Mouse (Mus musculus): ENCODE measurements around the gene Tcirg1.

The Tcirg1 gene

DNA sequence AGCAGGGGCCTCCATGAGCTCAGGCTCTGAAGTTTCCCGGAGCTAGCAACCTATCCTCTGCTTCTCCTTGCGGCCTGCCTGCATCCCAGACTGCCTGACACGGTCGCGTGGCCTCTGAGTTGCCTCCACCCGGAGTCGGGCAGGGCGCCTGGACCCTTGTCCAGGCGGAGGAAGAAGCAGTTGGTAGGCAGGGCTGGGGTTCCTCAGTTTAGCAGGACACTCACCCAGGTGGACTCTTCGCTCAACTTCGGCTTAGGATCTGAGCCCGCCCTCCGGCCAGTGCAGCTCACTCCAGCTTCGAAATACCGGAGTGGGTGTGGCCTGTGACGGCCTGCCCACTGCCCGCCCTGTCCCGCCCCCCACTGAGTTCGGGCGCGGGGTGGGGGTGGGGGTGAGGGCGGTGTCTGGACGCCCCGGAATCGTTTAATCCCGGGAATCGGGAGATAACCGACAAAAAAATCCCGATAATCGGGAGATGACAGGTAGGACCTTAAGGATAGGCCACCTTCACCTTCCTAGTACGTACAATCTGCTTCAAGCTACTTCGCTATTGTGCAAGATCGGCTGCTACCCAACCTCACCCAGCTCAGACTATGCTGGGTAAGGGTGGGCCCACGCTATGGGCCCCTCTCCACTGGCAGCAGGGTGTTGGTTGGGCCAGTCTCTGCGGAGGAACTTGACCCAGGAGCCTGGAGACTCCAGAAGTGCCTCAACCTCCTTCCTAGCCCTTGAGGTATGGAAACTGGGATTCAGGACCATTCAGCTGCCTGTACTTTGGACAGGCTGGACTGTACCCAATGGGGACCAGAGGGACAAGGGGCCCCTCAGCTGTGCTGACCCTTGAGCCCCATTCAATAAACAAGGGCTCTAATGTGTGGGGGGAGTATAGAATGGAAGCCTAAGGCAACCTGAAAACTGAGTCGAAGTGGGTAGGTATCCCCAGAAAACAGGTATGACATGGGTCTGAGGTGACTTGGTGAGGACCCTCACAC, at the start of gene Tcirg1:
Gene Tcirg1, minus strand, starts transcription at position 339 of the 992 bp plus-strand sequence.
- peak; percentile 91 for DNase-seq

DNA sequence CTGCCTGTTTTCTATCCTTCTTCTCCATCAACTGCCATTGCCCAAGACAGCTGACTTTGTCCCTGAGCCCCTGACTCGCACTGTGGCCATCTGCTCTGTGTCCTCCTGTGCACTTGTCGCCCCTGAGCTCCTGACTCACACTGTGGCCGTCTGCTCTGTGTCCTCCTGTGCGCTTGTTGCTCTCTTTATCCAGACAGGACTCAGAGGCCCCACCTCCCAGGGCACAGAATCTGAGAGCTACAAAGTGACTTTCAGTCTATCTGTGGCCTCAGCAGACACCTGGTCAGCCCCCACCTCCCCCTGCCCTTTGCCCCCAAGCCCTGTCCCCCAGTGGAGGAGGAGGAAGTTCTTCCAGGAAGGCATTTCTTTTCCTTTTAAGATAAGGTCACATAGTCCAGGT, 48.9 kb upstream of the Tcirg1 start:
- no peak for DNase-seq

DNA sequence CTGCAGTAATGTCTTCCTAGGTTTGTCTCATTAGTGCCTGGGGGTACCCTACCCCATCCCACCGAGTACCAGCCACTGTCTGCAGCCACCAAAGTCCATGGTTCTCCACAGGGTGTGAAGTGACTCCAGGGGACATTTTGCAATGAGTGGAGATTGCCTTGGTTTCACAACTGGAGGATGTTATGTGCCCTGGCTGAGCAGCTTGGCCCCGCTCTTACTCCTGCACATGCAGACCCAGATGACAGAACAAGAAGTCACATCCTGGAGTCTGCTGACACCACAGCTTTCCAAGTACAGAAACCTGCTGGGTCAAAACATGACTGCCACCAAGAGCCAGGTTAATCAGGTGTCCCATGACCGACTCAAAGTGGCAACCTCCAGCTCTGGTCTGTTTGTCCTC, 48.1 kb upstream of the Tcirg1 start:
- DNase-seq: no peak

DNA sequence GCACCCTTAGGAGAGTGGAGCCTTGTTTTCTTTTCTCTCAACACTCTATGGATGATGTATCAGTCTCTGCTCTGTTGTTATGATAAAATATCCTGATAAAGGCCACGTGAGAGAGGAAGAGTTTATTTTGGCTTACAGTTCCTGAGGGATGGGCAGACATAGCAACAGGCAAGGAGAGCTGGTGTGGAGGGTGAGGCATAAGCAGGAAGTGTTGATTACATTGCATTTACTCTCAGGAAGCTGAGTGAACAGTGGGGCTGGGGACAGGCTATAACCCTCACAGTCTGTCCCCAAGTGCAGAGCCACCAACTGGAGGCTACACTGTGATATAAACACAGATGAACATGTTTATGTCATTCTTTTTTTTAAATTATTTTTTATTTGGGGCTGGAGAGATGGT, 45.2 kb upstream of the Tcirg1 start:
- DNase-seq: no peak

DNA sequence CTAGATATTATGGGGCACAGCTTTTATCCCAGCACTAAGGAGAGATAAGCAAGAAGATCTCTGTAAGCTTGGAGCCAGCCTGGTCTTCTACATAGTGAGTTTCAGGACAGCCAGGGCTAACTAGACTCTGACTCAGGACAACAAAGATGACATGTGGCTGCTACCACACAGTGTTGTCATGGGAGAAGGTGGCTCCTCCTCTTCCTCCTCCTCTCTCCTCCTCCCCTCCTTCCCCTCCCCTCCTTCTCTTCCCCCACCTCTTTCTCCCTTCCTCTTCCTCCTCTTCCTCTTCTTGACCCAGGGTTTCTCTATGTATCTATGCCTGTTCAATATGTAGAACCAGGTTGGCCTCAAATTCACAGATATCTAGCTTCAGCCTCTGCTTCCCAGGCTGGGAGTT, 44.5 kb upstream of the Tcirg1 start:
- DNase-seq: no peak

DNA sequence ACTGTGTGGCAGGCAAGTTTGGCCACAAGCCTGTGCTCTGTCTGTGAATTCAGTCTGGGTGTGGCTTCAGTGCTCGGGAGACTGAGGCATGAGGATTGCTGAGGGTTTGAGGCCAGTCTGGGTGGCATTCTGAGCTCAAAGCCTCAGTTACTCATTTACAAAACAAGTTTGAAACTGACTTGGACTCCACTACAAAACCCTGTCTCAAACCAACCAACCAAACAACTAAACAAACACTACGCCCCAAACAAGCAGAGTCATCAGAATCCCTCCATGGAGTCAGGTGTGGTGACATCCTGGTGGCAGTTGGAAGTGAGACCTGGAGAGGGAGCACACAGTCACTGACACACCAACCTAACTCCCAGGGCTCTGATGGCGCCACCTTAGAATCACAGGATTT, 43.4 kb upstream of the Tcirg1 start:
- no peak for DNase-seq

DNA sequence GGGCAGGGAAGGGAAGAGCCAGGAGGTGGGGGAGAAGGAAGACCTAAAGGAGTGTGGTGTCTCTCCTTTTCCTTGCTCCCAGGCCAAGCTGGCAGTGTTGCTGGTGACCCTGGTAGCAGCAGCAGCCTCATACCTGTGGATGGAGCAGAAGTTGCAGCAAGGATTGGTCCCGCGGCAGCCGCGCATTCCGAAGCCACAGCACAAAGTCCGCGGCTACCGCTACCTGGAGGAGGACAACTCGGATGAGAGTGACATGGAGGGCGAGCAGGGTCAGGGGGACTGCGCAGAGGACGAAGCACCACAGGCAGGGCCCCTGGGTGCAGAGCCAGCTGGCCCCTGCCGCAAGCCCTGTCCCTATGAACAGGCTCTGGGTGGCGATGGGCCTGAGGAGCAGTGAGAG, 41.6 kb upstream of the Tcirg1 start:
- no peak for DNase-seq

DNA sequence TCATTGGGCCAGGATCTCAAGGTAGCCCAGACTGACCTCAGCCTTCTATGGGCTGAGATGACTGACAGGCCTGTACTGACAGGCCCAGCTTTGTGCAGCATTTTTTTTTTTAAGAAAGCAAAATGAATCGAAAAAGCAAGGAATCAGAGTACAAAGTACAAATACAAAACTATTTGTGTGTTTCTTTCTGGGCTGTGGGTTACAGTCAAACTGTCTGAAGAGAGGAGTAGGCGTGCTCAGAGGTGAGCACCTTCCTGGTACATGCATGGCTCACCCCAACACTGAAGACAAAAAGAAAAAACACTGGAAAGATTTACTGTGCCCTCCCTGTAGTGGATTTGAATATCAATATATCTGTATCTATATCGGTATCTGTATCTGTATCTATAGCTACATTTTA, 40.9 kb upstream of the Tcirg1 start:
- no peak for DNase-seq

DNA sequence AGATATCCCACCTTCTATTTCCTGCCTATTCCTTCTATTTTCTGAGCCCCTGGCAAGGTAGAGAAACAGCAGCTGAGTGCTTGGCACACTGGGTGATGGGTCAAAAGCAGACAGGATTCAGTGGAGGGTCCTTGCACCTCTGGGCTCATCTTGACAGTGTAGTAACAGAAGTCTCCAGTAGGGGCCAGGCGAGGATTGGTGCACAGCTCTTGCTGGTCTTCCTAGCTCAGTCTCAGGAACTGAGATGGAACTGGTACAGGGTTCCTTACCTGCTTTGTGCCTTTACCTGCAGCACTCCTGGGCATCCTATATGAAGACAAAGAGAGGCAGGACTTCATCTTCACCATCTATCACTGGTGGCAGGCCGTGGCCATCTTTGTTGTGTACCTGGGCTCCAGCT, 39.8 kb upstream of the Tcirg1 start:
- DNase-seq: peak; percentile 86

DNA sequence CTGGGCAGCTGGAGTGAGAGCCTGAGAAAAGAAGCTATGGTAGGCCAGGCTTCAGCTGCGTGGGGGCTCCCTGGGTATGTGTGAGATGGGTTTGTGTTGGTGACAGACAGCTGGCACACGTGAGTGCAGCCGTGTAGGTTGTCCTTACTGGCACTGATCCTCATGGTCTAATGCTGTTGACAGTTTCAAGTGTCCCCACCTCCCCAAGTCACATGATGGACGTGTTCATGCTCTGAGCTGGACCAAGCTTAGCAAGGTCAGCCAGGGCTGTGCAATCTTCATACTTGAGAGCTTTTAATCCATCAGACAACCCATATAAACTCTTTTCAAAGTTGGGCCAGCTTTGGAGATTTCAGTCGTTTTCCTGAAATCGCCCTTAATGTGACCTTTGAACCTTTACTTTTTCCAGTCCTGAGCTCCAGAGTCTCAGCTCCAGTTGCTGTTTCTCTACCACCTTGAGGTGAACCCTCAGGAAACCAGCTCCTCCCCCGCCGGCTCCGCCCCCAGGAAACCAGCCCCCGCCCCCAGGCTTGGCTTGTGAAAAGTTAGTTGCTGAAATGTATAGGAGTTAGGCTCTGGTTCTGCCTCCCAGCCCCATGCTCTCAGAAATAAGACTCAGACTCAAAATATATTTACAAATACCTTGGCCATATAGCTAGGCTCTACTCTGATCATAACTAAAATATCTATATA, 39.1 kb upstream of the Tcirg1 start:
- DNase-seq: peak; percentile 73

DNA sequence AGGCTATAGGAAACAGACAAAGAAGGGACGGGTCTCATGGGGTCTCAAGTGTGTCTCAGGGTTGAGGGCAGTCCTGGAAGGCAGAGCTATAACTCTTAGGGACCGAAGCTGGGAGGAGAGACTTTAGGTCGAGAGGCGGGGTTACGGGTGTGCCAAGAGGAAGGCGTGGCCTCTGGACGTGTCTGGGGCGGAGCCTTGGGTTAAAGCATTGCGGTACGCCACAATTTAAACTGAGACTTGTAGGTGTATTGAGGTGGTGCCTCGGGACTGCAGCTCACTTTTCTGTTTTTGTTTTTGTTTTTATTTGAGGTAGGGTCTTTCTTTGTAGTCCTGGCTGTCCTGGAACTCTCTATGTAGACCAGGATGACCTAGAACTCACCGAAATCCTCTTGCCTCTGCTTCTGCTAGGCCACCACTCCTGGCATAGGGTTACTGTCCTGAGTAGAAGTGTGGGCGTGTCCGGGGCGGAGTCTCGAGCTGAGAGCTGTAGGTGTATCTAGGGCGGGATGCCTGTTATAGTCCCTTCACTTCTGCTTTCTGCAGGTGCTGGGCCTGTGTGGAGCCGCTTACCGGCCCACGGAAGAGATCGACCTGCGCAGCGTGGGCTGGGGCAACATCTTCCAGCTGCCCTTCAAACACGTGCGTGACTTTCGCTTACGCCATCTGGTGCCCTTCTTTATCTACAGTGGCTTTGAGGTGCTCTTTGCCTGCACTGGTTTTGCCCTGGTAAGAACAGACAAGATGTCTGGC, 36.2 kb upstream of the Tcirg1 start:
- peak; percentile 58 for DNase-seq

DNA sequence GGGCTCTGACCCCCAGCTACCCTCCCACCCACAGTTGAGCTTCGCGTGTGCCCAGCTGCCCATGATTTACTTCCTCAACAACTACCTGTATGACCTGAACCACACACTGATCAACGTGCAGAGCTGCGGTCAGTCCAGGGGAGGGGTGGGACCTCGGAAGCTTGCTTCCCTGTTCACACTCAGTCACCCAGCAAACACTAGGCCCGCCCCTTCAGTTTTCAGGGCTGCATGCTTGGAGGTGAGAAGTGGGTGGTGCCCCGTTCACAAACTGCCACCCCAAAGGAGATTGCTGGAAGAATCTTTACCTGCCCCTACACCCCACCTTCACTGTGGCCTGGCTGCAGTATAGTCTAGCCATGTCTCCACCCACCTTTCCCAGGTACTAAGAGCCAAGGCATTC, 35.4 kb upstream of the Tcirg1 start:
- DNase-seq: no peak

DNA sequence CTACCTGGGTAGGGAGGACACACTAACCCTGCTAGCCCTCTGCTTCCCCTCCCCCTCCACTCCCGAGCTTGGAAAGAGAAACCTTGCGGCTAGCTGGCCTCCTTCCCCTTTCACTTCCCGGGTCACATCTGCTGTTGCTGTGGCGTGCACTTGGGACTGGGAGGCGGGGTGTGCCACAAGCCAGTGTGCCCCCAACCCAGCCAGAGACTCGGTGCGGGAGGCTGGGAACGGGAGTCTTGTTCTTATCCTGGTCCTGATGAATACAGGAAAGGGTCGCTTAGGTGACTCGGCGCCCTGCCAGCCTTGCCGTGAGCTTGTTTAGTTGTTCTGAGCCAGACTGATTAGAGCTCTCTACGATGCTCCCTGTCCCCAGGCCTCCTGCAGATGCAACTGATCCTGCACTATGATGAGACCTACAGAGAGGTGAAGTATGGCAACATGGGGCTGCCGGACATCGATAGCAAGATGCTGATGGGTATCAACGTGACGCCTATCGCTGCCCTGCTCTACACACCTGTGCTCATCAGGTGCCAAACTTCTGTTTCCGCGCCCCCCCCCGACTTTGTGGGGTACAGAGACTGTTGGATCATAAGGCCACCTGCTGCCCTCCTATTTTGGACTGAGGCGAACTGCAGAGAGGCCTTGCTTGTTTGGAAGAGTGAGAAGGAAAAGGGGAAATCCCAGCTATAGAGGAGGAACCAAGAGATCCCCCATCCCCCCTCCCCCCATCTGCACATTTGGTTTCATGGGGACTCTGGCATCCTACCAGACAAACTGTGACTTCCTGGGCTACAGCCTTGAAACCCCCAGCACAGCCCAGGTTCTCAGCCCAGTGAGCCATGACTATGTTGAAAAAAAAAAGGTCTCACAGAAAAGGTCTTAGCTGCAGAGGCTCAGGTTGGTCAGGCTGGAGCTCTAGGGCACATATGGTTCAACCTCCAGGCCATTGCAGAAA, 29.2 kb upstream of the Tcirg1 start:
- DNase-seq: peak; percentile 78

DNA sequence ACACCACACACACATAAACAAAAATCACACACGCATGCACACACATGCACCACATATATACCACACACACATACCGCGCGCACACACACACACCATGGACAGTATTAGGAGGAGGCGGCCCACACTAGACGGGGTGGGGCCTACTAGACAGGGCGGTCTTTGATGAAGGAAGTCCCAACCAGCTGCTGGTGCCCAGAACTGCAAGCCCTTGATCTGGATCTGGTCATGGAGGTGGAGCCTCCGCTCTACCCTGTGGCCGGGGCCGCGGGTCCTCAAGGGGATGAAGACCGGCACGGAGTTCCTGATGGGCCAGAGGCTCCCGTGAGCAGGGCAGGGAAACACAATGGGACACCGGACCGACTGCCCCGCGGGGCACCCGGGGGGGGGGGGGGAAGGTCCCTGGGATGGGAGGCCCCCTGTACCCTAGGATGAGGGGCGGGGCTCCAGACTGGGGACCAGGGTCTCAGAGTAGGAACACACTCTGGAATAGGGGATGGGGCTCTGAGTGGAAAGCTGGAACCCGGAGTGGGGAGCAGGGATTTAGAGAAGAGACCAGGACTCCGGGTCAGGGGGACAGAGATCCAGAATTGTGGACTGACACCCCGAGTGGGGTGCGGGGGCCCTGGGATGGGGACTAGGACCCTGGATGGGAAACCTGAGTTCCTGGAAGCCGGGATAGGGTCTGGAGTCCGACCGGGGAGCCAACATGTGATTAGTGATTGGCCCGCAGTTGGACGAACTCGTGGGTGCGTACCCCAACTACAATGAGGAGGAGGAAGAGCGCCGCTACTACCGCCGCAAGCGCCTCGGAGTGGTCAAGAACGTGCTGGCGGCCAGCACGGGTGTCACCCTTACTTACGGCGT, 28.3 kb upstream of the Tcirg1 start, which contains the start of gene Unc93b1:
Gene Unc93b1, plus strand, starts transcription at position 155 of the 864 bp plus-strand sequence.
- DNase-seq: peak; percentile 81

DNA sequence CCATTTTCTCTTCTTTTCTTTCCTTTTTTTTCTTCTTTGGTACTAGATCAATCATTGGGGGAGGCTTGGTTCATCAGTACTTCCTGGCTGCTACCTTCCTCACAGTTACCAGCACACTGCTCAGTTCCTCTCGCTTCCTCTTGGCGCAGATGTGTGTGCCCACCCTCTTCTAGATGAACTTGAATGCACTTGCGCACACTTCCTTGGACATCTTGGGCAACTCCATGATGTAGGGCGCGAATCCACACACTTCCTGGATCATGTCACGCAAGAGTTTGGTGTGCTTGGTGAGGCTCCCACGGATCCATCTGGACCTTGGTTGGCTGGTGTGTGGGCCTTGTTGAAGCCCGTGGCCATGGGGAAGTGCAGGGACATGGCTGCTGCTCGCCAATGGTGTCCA, 24.8 kb upstream of the Tcirg1 start:
- no peak for DNase-seq

DNA sequence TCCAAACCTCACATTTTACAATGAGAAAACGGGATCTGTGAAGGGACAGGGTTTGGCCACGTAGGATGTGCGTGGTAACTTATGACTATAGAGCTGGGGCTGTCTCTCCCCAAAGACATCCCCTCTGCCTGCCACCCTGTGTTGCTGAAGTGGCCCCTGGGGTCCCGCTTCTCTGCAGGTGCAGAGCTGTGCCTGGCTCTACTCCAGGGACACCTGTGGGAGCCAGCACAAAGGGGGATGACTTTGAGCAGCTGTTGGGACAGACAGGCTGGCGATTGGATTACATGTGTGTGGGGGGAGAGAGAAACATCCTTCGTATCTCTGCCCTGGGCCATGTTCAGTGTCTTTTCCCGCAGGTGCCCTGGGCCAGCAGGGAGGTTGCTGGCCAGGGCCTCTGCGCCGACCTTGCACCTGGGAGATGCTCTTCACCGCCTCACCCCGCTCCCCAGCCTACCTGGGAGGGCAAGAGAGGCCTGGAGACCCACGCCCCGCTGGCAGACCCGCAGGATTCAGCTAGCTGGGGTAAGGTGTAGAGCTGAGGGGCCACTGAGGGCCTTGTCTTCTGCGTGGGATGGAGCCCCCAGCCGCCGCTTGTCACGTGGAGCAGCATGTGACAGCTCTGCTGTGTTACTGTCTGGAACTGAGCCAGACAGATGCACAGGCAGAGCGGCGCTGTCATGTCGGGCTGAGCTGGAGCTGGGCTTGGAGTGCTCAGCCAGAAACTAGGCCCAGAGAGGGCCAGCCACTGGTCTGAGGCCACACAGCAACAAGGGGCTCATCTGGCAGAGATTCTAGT, 23.5 kb upstream of the Tcirg1 start:
- no peak for DNase-seq

DNA sequence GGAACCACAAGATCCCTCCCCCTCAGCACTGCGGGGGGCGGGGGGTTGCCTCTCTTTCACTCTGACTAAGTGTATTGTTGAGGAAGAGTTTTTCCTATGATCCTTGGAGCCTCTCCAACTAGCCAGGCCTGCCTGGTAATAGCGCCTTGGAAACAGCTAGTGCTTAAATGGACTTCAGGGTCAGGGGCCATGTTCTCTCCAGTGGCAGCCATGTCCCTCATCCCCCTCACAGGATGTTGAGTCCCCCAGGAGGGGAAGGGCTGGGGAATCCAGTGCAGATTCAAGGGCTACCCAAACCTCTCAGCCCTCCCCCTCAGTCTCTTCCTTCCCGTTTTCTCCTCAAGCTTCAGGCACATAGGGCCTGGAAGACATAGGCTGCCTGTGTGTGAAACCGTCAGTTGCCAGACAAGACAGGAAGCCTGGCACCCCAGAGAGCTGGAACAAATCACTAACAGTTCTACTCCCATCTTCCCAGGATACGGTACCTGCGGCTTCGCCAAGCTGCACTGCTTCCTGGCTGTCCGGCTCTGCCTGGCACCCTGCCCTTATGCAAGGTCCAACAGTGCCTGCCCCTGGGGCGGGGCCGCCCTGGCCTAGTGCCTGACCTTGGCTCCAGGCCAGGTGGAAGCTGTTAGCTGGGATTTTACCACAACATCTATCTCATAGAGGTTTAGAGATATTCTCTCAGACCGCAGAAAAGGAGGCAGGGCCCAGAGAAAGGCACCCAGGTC, 22.4 kb upstream of the Tcirg1 start, which contains the start of gene Aldh3b1:
Gene Aldh3b1, minus strand, starts transcription at position 598 of the 731 bp plus-strand sequence.
- DNase-seq: peak; percentile 93

DNA sequence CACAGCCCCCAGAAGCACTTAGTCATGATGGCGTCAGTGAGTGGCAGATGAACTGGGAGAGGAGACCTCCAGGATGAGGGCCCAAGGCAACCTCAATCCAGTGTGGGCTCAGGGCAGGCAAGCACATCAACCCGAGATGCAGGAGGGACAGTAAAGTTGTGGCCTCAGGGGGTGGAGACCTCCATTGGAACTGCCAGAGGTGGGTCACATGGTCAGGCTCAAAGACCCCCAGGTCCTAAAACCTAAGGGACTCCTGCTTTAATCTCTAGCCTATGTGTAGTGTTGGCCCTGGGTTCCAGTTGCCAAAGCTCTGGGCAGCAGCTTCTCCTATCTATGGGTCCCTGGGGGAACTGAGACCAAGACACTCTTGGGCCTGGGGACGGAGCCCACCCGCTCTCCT, 21.8 kb upstream of the Tcirg1 start:
- no peak for DNase-seq

DNA sequence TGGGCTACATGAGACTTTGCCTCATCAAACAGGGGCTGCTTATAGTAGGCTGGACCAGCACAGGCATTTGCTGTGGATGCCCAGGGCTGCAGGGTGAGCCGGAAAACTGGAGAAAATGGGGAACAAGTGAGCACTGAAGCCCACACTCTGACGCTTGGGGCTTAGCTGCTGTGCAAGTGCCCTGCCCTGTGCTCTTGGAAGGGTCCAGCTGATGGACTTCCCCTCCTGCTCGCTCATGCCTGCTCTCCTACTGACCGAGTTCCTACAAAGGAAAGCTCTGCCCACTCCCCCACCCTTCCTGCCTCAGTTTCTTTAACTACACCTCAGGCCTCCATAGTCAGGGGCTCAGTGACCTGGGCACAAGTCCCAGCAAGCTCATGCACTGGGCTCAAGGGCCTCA, 21.1 kb upstream of the Tcirg1 start:
- DNase-seq: no peak

Data from kidney, postnatal 10 days (tissue).